Mouse (Mus musculus) thymus, adult 18-20 months (tissue): ENCODE measurements around the gene Plscr3.

ENCODE experiments used
- DNase-seq, 2 experiments: peaks; one replicate each; pipeline ENCODE4 v3.0.0; 2022; ENCODE audit warnings: mixed read lengths in 2 of 2

Gene Plscr3

DNA sequence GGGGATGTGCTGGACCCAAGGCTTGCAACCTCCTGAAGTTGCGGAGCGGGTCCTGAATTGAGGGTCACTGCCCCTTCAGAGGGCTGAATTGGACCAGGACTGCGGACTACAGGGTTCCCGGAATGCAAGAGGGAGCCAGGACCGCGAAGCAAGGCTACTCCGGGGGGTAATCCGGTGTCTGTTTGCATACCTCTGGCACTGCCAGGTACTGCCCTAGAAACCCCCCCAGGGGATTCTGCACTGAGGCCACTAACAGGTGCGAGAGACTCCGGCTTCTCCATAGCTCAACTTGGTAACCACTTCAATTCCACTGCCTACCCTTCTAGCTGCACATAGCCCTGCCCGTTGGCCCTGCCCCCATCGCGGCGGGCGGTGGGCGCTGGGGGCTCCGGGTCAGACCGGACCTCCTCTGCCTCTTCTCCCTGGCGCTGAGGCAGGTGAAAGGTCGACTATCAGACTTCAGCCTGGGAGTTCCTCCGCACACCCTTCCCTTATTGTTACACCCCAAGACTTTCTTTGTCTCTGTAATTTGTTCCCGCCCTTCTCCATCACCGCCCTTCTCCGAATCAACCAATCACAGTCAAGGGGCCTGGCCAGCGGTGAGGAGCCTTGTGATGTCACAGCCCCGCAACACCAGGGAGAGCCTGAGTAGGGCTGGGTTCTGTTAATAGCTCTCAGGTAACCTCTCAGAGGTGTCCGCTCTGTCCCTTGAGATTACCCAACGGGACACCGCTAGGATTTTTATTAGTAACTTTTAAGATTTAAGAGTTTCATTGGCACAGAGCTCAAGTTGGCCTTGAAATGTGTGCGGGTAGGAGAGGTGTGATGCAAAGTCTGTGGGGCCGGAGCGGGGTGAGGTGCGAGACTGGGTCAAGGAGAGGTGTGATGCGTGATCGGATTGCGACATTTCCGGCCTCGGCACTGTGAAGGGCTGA is 54.6 kb downstream of the Plscr3 start, which contains the start of the genes 2810408A11Rik and Neurl4:
Gene 2810408A11Rik, minus strand, starts transcription at position 517 of the 935 bp plus-strand sequence.
Gene Neurl4, plus strand, starts transcription at position 602 of the 935 bp plus-strand sequence.
- DNase-seq: peak; percentile 88 to 95

DNA sequence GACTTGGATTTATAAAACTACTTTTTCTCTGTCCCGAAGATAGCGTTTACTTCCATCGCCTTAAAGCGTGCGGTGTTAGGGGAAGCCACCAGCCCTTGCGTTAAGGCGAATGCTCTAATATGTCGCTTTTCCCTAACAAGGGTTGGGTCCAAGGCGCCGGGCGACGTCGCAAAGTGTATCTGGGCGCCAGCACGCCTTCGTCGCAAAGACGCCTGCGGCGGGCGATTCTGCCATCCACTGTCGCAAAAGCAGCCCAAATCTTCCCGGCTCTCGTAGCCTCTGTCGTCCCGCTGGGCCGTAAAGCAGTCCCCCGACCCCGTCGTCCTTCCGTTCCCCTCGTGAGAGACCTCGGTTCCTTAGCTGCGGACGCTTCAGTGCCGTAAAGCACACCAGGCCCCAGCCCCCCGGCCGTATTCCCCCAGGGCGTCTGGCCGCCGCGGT is 55.2 kb downstream of the Plscr3 start:
- DNase-seq: peak; percentile 94 to 96
